Mouse (Mus musculus) intestine, postnatal 0 days (tissue): ENCODE data around the gene Atp6v0a2. TPM values are rescaled to one million over a fixed set of nuclear protein-coding genes. Genes with fewer than 3 reads are reported as not detected.

Experiments used
- ATAC-seq: fragments of 200-750 bp; cut with Nextera tagmentation; 2 replicates; pipeline ENCODE4 v1.8.0; 2017; ENCODE audit warnings: mild to moderate bottlenecking, moderate TSS enrichment, moderate library complexity
- H3K27ac ChIP-seq: fragments of 300-500 bp; sonication (generic); 2 replicates; pipeline ENCODE4 v1.5.1; 2014; ENCODE audit warnings: mild to moderate bottlenecking, low read depth, low read length, moderate library complexity
- H3K27me3 ChIP-seq: fragments of 300-500 bp; sonication (generic); replicated peaks from 2 replicates; pipeline ENCODE4 v1.6.1; 2014; ENCODE audit warnings: low read length, mixed read lengths; ENCODE audit not compliant: control insufficient read depth, insufficient read depth
- H3K36me3 ChIP-seq: fragments of 300-500 bp; sonication (generic); 2 replicates; pipeline ENCODE4 v1.6.1; 2014; ENCODE audit warnings: mild to moderate bottlenecking, moderate library complexity; ENCODE audit not compliant: control insufficient read depth, insufficient read depth
- H3K4me1 ChIP-seq: fragments of 300-500 bp; sonication (generic); replicated peaks from 2 replicates; pipeline ENCODE4 v1.6.1; 2014; ENCODE audit warnings: antibody characterized with exemption, low read length, mixed read lengths; ENCODE audit not compliant: control insufficient read depth, insufficient read depth
- H3K4me2 ChIP-seq: fragments of 300-500 bp; sonication (generic); replicated peaks from 2 replicates; pipeline ENCODE4 v1.6.1; 2014; ENCODE audit warnings: low read depth, mild to moderate bottlenecking, moderate library complexity
- H3K4me3 ChIP-seq: fragments of 300-500 bp; sonication (generic); 2 replicates; pipeline ENCODE4 v1.5.1; 2014; ENCODE audit warnings: low read depth, low read length
- H3K9ac ChIP-seq: fragments of 300-500 bp; sonication (generic); 2 replicates; pipeline ENCODE4 v1.6.1; 2014; ENCODE audit warnings: mild to moderate bottlenecking, low read depth, low read length
- H3K9me3 ChIP-seq: fragments of 300-500 bp; sonication (generic); 2 replicates; pipeline ENCODE4 v1.6.1; 2016; ENCODE audit warnings: mixed run types; ENCODE audit not compliant: control insufficient read depth
- CTCF ChIP-seq: sonication (generic); IDR thresholded peaks from 2 replicates; pipeline ENCODE4 v1.5.1; 2016; ENCODE audit warnings: low read depth, mild to moderate bottlenecking, control low read depth, antibody characterized with exemption, moderate library complexity
- WGBS: fragments of 180-500 bp; shearing (Covaris S2); extraction: QIAGEN DNeasy Blood & Tissue Kit; methylation state at CpG from one replicate; pipeline ENCODE4 v1.1.7; 2014; 5-methylcytosine and 5-hydroxymethylcytosine counted together
- polyA plus RNA-seq: library from polyadenylated mRNA; unstranded; fragments of >200 nt; fragmentation: Nextera tagmentation; extraction: Ambion mirVana; gene quantifications from 2 replicates; pipeline ENCODE4 v1.2.1, GENCODE M21; 2015

The Atp6v0a2 gene
- polyA plus RNA-seq, 1 experiment from 2014 or later: 58.5 TPM

GRCm38 (mm10) chr5:124636139-124636538, 7.8 kb downstream of the Atp6v0a2 start:
- Histone ChIP-seq H3K9ac (no peak overlapping the region), H3K4me1 (no peaks in the 10 kb centered on the region), H3K4me3 (no peak overlapping the region), H3K27ac (no peak overlapping the region), H3K4me2 (no peak overlapping the region), H3K9me3 (no peaks in the 10 kb centered on the region), H3K27me3 (no peaks in the 10 kb centered on the region), H3K36me3 (peaks cover 68% of the 10 kb centered on the region)
- 97% methylated on average over 3 of the region's 3 CpGs for WGBS
- TF ChIP-seq CTCF: no peak
- no peak for ATAC-seq

GRCm38 (mm10) chr5:124636694-124637093, 8.3 kb downstream of the Atp6v0a2 start:
- Histone ChIP-seq H3K27me3 (no peaks in the 10 kb centered on the region), H3K27ac (no peak overlapping the region; the same call in 1 of the 2 replicates), H3K4me2 (no peak overlapping the region), H3K4me1 (no peaks in the 10 kb centered on the region), H3K36me3 (peaks cover 73% of the 10 kb centered on the region), H3K9ac (no peak overlapping the region), H3K9me3 (no peaks in the 10 kb centered on the region), H3K4me3 (no peak overlapping the region)
- TF ChIP-seq CTCF: no peak
- WGBS: 90% methylated on average over 4 of the region's 4 CpGs
- ATAC-seq: no peak

DNA sequence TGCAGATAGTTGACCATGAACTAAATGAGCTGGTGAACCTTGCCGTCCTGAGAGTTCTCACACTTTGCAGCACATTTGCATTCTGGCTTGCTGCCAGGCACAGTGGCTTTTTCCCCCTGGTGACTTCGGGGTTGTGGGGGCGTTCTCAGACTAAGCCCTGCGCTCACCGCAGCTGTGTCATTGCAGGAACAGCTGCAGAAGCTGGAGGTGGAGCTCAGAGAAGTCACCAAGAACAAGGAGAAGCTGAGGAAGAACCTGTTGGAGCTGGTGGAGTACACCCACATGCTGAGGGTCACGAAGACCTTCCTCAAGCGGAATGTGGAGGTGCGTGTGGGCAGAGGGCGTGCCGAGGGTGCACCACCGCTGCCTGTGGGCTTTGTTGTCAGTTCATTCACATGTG, 8.9 kb downstream of the Atp6v0a2 start:
- no peak for ATAC-seq
- Histone ChIP-seq H3K27me3 (no peaks in the 10 kb centered on the region), H3K4me3 (no peak overlapping the region), H3K9ac (no peak overlapping the region), H3K36me3 (peaks cover 79% of the 10 kb centered on the region), H3K27ac (no peak overlapping the region), H3K4me1 (no peaks in the 10 kb centered on the region), H3K4me2 (no peak overlapping the region), H3K9me3 (no peaks in the 10 kb centered on the region)
- 78% methylated on average over 11 of the region's 11 CpGs for WGBS
- no peak for TF ChIP-seq CTCF

DNA sequence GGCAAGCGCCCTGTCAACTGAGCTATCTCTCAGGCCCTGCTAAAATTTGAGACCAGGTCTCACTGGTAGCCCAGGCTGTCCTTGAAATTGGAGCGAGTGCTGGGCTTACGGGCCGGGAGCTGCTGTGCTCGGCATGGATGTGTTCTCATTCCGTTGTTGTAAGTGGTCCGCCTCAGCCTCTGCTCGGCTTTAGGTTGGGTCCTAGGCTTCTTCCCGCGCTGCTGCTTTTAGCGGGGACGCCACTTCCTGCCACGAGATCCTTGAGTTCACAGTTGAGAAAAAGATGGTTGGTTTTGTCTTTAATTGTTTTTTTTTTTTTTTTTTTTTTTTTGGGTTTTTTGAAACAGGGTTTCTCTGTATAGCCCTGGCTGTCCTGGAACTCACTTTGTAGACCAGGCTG, 9.5 kb downstream of the Atp6v0a2 start:
- Histone ChIP-seq H3K9ac (no peak overlapping the region), H3K27ac (no peak overlapping the region), H3K9me3 (no peaks in the 10 kb centered on the region), H3K4me3 (no peak overlapping the region), H3K4me2 (no peak overlapping the region), H3K36me3 (peaks cover 84% of the 10 kb centered on the region), H3K4me1 (no peaks in the 10 kb centered on the region), H3K27me3 (no peaks in the 10 kb centered on the region)
- no peak for TF ChIP-seq CTCF
- 97% methylated on average over 13 of the region's 13 CpGs for WGBS
- no peak for ATAC-seq

DNA sequence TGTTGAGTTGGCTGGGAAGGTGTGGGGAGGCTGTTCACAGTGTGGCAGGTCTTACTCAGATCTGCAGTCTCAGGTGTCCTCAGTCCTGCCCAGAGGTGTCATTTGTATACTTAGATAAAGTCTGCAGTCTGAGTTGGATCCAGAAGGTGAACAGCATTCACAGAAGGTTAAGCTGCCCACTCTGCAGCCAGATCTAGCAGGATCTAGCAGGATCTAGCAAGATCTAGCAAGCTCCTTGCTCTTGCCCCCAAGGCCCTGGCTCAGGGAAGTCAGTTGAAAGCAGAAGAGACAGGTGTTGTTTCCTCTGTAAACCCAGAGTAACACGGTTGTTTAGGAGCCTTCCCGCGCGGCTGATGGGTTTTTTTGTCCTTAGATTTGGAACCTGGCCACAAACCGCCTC, 85.4 kb downstream of the Atp6v0a2 start:
- no peak overlapping the region for H3K27ac ChIP-seq
- no peaks in the 10 kb centered on the region for H3K27me3 ChIP-seq
- no peaks in the 10 kb centered on the region for H3K4me1 ChIP-seq
- no peaks in the 10 kb centered on the region for H3K9me3 ChIP-seq
- no peak overlapping the region for H3K9ac ChIP-seq
- no peak for TF ChIP-seq CTCF
- peaks cover 81% of the 10 kb centered on the region for H3K36me3 ChIP-seq
- H3K4me3 ChIP-seq: no peak overlapping the region
- no peak overlapping the region for H3K4me2 ChIP-seq
- WGBS: 83% methylated on average over 5 of the region's 5 CpGs
- no peak for ATAC-seq

GRCm38 (mm10) chr5:124715135-124715534, 86.8 kb downstream of the Atp6v0a2 start:
- Histone ChIP-seq H3K4me1 (no peaks in the 10 kb centered on the region), H3K27ac (no peak overlapping the region), H3K9me3 (no peaks in the 10 kb centered on the region), H3K9ac (no peak overlapping the region), H3K27me3 (no peaks in the 10 kb centered on the region), H3K4me2 (no peak overlapping the region), H3K36me3 (peaks cover 95% of the 10 kb centered on the region), H3K4me3 (no peak overlapping the region)
- 82% methylated on average over 8 of the region's 8 CpGs for WGBS
- no peak for TF ChIP-seq CTCF
- ATAC-seq: no peak

GRCm38 (mm10) chr5:124717969-124718368, 89.6 kb downstream of the Atp6v0a2 start:
- Histone ChIP-seq H3K4me3 (no peak overlapping the region), H3K27me3 (no peaks in the 10 kb centered on the region), H3K9me3 (no peaks in the 10 kb centered on the region), H3K27ac (no peak overlapping the region), H3K36me3 (peaks cover 92% of the 10 kb centered on the region), H3K9ac (no peak overlapping the region), H3K4me2 (no peak overlapping the region), H3K4me1 (no peaks in the 10 kb centered on the region)
- no peak for ATAC-seq
- WGBS: 94% methylated on average over 11 of the region's 11 CpGs
- TF ChIP-seq CTCF: no peak
